Mouse (Mus musculus) neural tube, embryonic 15.5 days (tissue): ENCODE data around the gene Ppm1h. TPM values are rescaled to one million over a fixed set of nuclear protein-coding genes. Genes with fewer than 3 reads are reported as not detected.

ENCODE experiments used
- ATAC-seq: fragments of 200-750 bp; cut with Nextera tagmentation; 2 replicates; pipeline ENCODE4 v1.8.0; 2017; ENCODE audit warnings: mild to moderate bottlenecking, moderate TSS enrichment, moderate library complexity; ENCODE audit not compliant: low FRiP score
- H3K27ac ChIP-seq: fragments of 300-500 bp; sonication (generic); replicated peaks from 2 replicates; pipeline ENCODE4 v1.5.1; 2015; ENCODE audit warnings: mild to moderate bottlenecking, inconsistent platforms
- H3K27me3 ChIP-seq: fragments of 300-500 bp; sonication (generic); replicated peaks from 2 replicates; pipeline ENCODE4 v1.6.1; 2015; ENCODE audit warnings: inconsistent platforms
- H3K36me3 ChIP-seq: fragments of 300-500 bp; sonication (generic); 2 replicates; pipeline ENCODE4 v1.6.1; 2015; ENCODE audit warnings: inconsistent platforms
- H3K4me1 ChIP-seq: fragments of 300-500 bp; sonication (generic); 2 replicates; pipeline ENCODE4 v1.6.1; 2015; ENCODE audit warnings: inconsistent platforms
- H3K4me2 ChIP-seq: fragments of 300-500 bp; sonication (generic); 2 replicates; pipeline ENCODE4 v1.6.1; 2015; ENCODE audit warnings: inconsistent platforms, mild to moderate bottlenecking, moderate library complexity
- H3K4me3 ChIP-seq: fragments of 300-500 bp; sonication (generic); replicated peaks from 2 replicates; pipeline ENCODE4 v1.5.1; 2015; ENCODE audit warnings: mild to moderate bottlenecking, inconsistent platforms
- H3K9ac ChIP-seq: fragments of 300-500 bp; sonication (generic); replicated peaks from 2 replicates; pipeline ENCODE4 v1.6.1; 2015; ENCODE audit warnings: mild to moderate bottlenecking, inconsistent platforms
- H3K9me3 ChIP-seq: fragments of 300-500 bp; sonication (generic); replicated peaks from 2 replicates; pipeline ENCODE4 v1.6.1; 2016; ENCODE audit warnings: inconsistent platforms
- WGBS: fragments of 180-500 bp; shearing (Covaris S2); methylation state at CpG from one replicate; pipeline ENCODE4 v1.1.7; 2015; ENCODE audit warnings: mixed read lengths; 5-methylcytosine and 5-hydroxymethylcytosine counted together
- polyA plus RNA-seq: library from polyadenylated mRNA; unstranded; fragments of >200 nt; fragmentation: Nextera tagmentation; extraction: Ambion mirVana; gene quantifications from 2 replicates; pipeline ENCODE4 v1.2.1, GENCODE M21; 2015

Ppm1h gene
- polyA plus RNA-seq, 1 experiment from 2014 or later = 32.6 TPM

DNA sequence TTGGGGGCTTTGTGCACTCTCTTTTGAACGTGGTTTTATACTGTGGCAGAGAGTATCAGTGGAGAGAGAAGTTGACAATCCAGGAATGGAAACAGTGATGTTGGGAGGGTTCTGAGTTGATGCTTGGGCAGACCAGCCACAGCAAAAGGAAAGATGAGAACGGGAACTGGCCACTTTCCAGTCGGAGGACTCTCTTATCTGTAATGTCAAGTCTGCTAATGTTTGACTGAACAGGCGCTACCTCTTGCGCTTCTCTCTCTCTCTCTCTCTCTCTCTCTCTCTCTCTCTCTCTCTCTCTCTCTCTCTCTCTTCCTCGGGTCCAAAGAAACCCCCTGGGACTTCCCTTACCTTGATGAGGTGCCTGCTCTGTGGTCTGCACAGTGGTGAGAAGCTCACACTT, 176.0 kb downstream of the Ppm1h start:
- H3K4me3 ChIP-seq = no peak overlapping the region

DNA sequence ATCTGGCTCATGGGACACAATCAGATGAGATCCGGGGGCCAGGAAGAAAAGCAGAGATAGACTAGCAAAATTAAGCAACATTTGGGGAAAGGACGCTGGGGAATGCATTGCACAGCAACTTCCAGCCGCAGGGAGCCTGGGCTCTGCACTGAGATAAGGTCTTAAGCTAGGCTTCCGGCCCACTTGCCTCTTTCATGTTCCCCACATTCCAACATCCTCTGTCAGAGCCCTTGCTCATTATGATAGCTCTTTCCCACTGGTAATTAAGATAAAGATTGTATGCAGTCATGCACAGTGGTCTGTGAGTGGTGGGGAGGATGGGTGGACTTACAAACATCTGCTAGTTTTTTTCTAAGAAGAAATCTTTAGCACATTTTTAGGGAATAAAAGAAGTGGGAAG, 176.6 kb downstream of the Ppm1h start:
- H3K9me3 ChIP-seq = no peaks in the 10 kb centered on the region
- 0 out of 2 replicates have a peak overlapping the region, but pooled peaks have one; percentile 7 for H3K27ac ChIP-seq
- no peaks in the 10 kb centered on the region for H3K36me3 ChIP-seq
- no peak overlapping the region for H3K4me3 ChIP-seq
- H3K27me3 ChIP-seq = no peaks in the 10 kb centered on the region
- no peak overlapping the region for H3K9ac ChIP-seq
- H3K4me2 ChIP-seq = no peak overlapping the region
- 65% methylated on average over 4 of the region's 4 CpGs for WGBS
- ATAC-seq = no peak
- peaks cover 10% of the 10 kb centered on the region; the same call in 1 of the 2 replicates for H3K4me1 ChIP-seq

More for the DNA sequence above, 176.0 kb downstream of the Ppm1h start:
- 83% methylated on average over 6 of the region's 6 CpGs for WGBS
- Histone ChIP-seq H3K9me3 (no peaks in the 10 kb centered on the region), H3K4me1 (peaks cover 10% of the 10 kb centered on the region; the same call in 1 of the 2 replicates), H3K27me3 (no peaks in the 10 kb centered on the region), H3K36me3 (no peaks in the 10 kb centered on the region), H3K4me2 (no peak overlapping the region), H3K27ac (no peak overlapping the region), H3K9ac (no peak overlapping the region)
- ATAC-seq = no peak

DNA sequence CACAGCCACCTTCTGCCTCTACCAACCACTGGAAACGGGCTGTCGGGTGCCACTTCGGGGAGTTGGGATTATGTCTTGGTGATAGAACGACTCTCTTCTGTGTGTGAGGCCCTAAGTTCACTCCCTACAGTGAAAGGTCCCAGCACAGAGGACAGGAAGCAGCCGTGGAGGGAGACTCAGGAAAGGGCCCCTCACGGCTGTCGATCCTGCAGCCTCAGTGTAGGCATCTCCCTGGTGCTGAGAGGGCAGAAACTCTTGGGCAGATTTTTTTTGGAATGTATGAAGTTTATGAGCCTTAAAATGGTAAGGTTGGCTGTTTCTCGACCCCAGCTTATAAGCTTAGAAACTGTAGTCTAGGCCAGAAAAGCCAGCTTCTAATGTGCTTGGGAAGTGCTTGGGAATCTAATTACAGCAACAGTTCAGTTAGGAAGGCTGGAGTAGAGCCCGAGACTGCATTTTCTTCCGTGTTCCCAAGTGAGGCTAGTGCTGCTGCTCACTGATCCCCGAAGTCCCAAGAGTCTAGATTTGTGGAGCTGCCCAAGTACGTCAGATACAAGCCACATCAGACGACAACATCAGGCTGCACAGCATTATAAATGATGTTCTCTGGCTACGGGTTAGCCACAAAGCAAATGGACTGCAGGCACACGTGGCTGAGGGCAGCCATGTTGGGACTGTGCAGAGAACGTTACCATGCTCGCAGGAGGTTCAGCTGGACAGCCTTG, 177.6 kb downstream of the Ppm1h start:
- 72% methylated on average over 17 of the region's 17 CpGs for WGBS
- Histone ChIP-seq H3K4me2 (no peak overlapping the region), H3K4me3 (no peak overlapping the region), H3K27ac (0 out of 2 replicates have a peak overlapping the region, but pooled peaks have one; percentile 38), H3K9me3 (no peaks in the 10 kb centered on the region), H3K27me3 (no peaks in the 10 kb centered on the region), H3K36me3 (no peaks in the 10 kb centered on the region), H3K9ac (no peak overlapping the region), H3K4me1 (peaks cover 10% of the 10 kb centered on the region; the same call in 1 of the 2 replicates)
- no peak for ATAC-seq

DNA sequence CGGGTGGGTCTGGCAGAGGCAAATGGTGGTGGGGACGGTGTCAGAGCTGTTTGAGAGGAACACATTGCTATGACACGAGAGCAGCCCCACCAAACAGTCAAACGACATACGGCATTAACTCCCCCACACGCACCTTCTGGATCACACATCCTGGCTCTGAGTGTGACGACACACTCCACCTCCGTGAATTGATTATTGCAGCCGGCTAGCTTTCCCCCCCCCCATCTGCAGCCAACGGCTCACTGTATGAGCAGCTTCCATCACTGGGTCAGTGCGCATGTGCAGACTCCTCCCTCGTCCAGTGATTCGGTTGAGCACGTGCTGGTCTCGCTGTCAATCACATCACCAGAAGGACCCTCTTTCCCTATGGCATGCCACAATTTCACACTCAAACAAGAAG, 178.6 kb downstream of the Ppm1h start:
- peaks cover 17% of the 10 kb centered on the region for H3K4me1 ChIP-seq
- 91% methylated on average over 15 of the region's 15 CpGs for WGBS
- H3K27ac ChIP-seq = no peak overlapping the region
- H3K9ac ChIP-seq = no peak overlapping the region
- H3K9me3 ChIP-seq = no peaks in the 10 kb centered on the region
- H3K4me2 ChIP-seq = no peak overlapping the region
- no peak overlapping the region for H3K4me3 ChIP-seq
- H3K36me3 ChIP-seq = no peaks in the 10 kb centered on the region
- ATAC-seq = no peak
- H3K27me3 ChIP-seq = no peaks in the 10 kb centered on the region

DNA sequence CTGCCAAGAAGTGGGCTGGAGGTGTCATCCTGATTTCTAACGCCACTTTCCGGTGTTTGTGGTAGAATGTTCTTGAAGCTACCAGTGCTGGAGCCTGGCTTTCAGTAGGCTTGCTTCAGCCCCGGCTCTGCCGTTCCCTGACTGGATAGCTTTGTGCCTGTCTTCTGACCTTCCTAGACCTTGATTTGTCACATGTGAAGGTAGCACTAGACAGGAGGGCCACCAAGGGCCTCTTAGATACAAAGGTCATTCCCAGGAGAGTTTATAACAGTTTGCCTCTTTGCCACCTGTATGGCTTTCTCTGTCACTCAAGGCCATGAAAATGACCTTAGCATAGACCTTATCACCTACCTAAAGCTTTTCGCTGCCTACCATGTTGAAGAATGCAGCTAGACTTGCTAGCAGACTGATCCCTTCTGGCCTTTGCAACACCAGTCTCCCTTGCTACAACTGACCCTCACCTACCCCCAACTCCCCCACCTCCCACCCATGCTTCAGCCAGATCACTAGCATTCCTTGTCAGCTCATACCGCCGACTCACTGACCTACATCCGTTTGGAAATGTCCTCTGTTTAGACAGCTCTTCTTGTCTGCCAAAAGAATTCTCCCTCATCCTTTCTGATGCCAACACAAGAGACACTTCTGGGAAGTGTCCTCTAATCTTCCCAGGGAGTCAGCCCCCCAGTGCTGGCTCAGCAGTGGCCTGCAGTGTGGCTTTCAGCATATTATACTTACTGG, 180.5 kb downstream of the Ppm1h start:
- Histone ChIP-seq H3K9me3 (no peaks in the 10 kb centered on the region), H3K9ac (no peak overlapping the region), H3K36me3 (no peaks in the 10 kb centered on the region), H3K27ac (no peak overlapping the region), H3K4me3 (no peak overlapping the region), H3K4me2 (no peak overlapping the region), H3K27me3 (no peaks in the 10 kb centered on the region), H3K4me1 (peaks cover 25% of the 10 kb centered on the region)
- ATAC-seq = no peak
- WGBS = 88% methylated on average over 8 of the region's 8 CpGs

DNA sequence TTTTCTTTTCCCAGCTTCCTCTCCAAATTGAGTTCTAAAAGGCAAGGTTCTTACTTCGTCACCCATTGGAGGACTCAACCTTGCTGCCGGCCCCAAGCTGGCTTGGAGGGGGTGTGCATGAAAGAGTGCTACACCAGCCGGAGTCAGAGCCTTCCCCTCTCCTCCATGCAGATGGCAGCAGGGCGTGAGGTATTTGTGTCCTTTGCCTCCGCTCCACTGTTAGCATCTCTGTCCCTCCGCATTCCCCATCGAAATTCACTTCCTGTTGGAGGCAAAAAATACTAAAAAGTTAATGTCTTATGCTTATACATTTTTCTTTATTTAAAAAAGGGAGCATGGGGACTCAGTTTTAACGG, 181.1 kb downstream of the Ppm1h start:
- WGBS = 81% methylated on average over 8 of the region's 8 CpGs
- Histone ChIP-seq H3K27ac (no peak overlapping the region), H3K4me2 (no peak overlapping the region), H3K9ac (no peak overlapping the region), H3K36me3 (no peaks in the 10 kb centered on the region), H3K9me3 (no peaks in the 10 kb centered on the region), H3K27me3 (no peaks in the 10 kb centered on the region), H3K4me1 (peaks cover 25% of the 10 kb centered on the region), H3K4me3 (no peak overlapping the region)
- no peak for ATAC-seq

DNA sequence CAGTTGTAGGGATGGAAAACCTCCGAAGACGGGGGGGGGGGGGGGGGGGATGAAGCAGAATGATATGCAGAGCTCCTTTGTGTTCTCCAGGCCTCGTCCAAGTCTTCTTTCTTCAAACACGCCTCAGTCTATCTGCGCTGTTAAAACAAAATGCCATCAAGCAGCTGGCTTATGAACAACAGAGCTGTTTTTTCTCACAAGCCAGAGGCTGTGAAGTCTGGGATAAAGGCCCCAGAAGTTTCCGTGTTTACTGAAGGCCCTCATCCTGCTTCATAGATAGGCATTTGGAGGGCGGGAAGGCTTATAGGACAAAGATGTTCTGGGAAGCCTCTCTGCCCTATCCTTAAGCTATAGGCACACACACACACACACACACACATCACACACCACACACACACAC, 181.5 kb downstream of the Ppm1h start:
- Histone ChIP-seq H3K9me3 (no peaks in the 10 kb centered on the region), H3K4me1 (peaks cover 23% of the 10 kb centered on the region), H3K27me3 (no peaks in the 10 kb centered on the region), H3K27ac (no peak overlapping the region), H3K4me3 (no peak overlapping the region), H3K4me2 (no peak overlapping the region), H3K9ac (no peak overlapping the region), H3K36me3 (no peaks in the 10 kb centered on the region)
- ATAC-seq = no peak
- 62% methylated on average over 7 of the region's 7 CpGs for WGBS

DNA sequence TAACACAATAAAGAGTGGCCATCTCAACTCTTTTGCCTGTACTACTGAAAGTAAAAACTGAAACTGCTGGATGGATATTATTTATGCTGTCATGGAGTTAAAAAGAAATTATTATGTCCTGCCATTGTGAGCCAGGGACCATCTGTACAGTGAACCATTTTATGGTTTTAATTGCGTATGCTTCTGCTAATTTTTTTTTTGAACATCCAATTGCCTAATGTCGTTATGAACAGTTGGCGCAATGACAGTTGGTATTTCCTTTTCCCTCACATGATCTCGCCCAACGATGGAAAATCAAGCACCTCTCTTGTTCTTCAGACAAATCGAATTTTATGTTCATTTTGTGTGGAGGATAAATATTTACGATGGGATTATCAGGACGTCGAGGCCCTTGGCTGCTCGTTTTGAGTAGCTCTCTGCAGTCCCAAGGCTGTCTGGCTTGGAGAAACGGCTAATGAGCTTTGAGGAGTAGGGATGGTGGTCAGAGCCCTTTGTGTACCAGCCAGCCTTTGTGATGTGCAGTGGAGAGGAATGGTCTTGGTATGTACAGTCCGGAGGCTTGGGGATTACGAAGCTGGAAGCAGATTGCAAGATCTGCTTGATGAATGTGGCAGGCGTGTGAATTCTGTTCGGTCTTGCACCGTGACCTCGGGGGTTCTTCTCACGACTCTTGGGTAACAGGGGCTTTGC, 183.3 kb downstream of the Ppm1h start:
- H3K4me3 ChIP-seq = no peak overlapping the region
- H3K27me3 ChIP-seq = no peaks in the 10 kb centered on the region
- H3K9ac ChIP-seq = no peak overlapping the region
- ATAC-seq = peak; percentile 48; the same call in 1 of the 2 replicates
- H3K4me1 ChIP-seq = peaks cover 17% of the 10 kb centered on the region
- H3K9me3 ChIP-seq = no peaks in the 10 kb centered on the region
- H3K27ac ChIP-seq = peak overlapping the region; percentile 52
- no peaks in the 10 kb centered on the region for H3K36me3 ChIP-seq
- WGBS = 57% methylated on average over 18 of the region's 18 CpGs
- H3K4me2 ChIP-seq = no peak overlapping the region

DNA sequence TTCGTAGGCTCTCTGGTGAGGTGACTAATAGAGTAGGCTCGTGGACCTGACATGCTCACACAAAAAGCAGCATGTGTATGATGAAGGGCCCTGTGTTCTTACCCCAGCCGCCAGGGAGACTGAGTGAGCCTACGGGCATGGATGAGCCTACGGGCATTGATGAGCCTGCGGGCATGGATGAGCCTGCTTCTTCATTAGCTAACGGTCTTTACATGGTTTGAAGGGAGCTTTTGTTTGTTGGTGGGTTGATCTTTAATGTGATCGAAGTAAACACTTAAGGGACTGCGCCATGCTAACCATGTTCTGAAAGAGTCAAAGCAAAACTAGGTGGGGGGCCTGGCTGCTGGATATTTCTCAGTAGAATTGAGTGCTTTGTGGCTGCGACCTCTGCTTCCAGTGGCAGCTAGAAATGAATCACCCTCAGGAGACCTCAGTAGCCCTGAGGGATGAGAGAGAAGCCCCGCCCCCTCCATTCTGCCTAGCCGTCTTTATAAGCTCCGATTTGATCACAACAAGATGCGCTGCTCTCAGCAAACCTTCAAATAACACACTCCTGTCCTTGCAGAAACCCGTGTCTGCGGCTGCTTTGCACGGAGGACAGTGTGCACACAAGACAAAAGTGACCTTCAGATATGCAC, 183.9 kb downstream of the Ppm1h start:
- 57% methylated on average over 17 of the region's 17 CpGs for WGBS
- Histone ChIP-seq H3K4me3 (no peak overlapping the region), H3K36me3 (no peaks in the 10 kb centered on the region), H3K27ac (peak overlapping the region; percentile 52), H3K27me3 (no peaks in the 10 kb centered on the region), H3K9ac (no peak overlapping the region), H3K4me2 (no peak overlapping the region), H3K9me3 (no peaks in the 10 kb centered on the region), H3K4me1 (peaks cover 17% of the 10 kb centered on the region)
- ATAC-seq = peak; percentile 46; the same call in 1 of the 2 replicates

DNA sequence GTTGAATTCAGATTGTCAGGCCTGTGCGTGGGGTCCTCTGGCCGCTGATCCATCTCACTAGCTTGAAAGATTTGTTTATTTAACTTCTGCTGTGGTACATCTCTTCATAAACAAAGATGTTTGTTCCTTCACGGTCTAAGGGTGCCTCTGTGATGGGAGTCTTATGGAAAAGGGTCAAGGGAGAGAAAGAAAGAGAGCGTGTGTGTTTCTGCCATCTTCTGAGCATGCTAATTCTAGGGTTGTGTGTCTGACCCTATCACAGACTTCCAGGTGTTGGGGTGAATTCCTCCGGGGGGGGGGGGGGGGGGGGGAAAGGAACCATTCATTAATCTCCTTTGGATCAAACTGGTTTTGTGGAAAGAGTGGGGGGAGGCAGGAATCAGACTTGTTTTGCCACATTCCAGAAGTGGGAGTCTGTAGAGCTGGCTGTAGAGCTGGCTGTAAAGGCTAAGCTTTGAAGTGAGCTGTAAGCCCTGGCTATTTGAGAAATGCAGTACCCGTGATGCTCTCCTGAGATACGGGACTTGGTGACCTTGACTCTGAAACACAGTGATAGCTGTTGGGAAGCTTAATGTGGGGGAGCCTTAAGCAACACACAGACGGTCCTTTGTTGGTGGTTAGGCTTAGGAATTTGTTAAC, 191.4 kb downstream of the Ppm1h start:
- H3K36me3 ChIP-seq = no peaks in the 10 kb centered on the region
- no peaks in the 10 kb centered on the region for H3K9me3 ChIP-seq
- H3K9ac ChIP-seq = no peak overlapping the region
- no peak overlapping the region for H3K27ac ChIP-seq
- no peak for ATAC-seq
- 61% methylated on average over 8 of the region's 8 CpGs for WGBS
- no peaks in the 10 kb centered on the region for H3K4me1 ChIP-seq
- no peak overlapping the region for H3K4me3 ChIP-seq
- no peak overlapping the region for H3K4me2 ChIP-seq
- no peaks in the 10 kb centered on the region for H3K27me3 ChIP-seq

DNA sequence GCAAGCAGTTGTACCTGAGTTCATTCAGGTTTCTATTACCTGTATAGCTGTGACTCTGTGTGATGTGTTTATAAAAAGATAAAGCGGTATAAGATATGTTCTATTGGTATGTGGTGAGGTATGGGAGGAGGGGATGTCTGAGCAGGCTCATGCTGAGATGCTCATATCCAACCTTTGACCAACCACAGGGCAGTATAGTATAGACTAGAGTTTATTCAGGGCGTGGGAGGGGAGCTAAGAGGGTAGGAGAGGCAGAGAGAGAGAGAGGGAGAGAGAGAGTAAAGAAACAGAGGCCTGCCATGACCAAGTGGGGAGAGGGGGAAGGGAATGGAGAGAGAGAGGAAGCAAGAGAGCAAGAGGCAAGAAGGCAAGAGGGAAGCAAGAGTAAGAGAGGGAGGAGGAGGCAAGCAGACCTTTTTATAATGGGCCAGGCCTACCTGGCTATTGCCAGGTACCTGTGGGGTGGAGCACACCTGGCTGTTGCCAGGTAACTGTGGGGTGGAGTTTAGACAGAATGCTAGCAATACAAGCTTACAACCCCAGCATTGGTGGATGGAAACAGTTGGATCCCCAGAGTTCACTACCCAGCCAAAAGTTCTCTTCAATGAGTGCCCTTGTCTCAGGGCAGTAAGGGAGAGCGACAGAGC, 192.4 kb downstream of the Ppm1h start:
- 88% methylated on average over 3 of the region's 3 CpGs for WGBS
- Histone ChIP-seq H3K4me2 (no peak overlapping the region), H3K27ac (no peak overlapping the region), H3K36me3 (no peaks in the 10 kb centered on the region), H3K27me3 (no peaks in the 10 kb centered on the region), H3K9me3 (no peaks in the 10 kb centered on the region), H3K4me3 (no peak overlapping the region), H3K9ac (no peak overlapping the region), H3K4me1 (no peaks in the 10 kb centered on the region)
- no peak for ATAC-seq
